Mouse (Mus musculus): Measurements from ENCODE around the gene Lysmd4. TPM values are rescaled to one million over a fixed set of nuclear protein-coding genes. Genes with fewer than 3 reads are reported as not detected.

The Lysmd4 gene
- total and polyA plus RNA-seq, 3 experiments: 5.2 to 7.9 TPM; not detected in 1

- H3K4me1 ChIP-seq (ENCODE audit: control insufficient read depth in 1 of 2, insufficient read depth in 2 of 2, low read length in 2 of 2): peaks cover 0 to 33% of the 10 kb centered on the region in 2 experiments; a peak in 3 of 4 replicates
- TF ChIP-seq MAX (IDR thresholded peaks at IDR 0.05; ENCODE audit: low read length): no peak
These were observed 10.4 kb upstream of the Lysmd4 start for GRCm38 (mm10) chr7:67211971-67212370.

GRCm38 (mm10) chr7:67213589-67213988 lies 8.8 kb upstream of the Lysmd4 start:
- DNase-seq (ENCODE audit: low read depth, low spot score): no peak
- TF ChIP-seq USF1 (IDR thresholded peaks at IDR 0.05; ENCODE audit: low read depth, low read length) (no peak), RCOR1 (IDR thresholded peaks at IDR 0.05; ENCODE audit: low read depth, low read length) (no peak), CTCF (IDR thresholded peaks at IDR 0.05 in 2 of 3, conservative IDR thresholded peaks at IDR 0.05 in 1 of 3; ENCODE audit: control insufficient read depth in 1 of 3, insufficient read depth in 1 of 3, low read depth in 2 of 3, low read length in 3 of 3, poor library complexity in 1 of 3, severe bottlenecking in 1 of 3) (no peak), MXI1 (IDR thresholded peaks at IDR 0.05; ENCODE audit: low read depth, low read length) (no peak), ELF1 (IDR thresholded peaks at IDR 0.05; ENCODE audit: low read depth, low read length) (no peak), POLR2A (IDR thresholded peaks at IDR 0.05; ENCODE audit: control insufficient read depth in 1 of 2, insufficient read depth in 1 of 2, low read depth in 1 of 2, low read length in 2 of 2, poor library complexity in 1 of 2) (no peak), POLR2AphosphoS2 (IDR thresholded peaks at IDR 0.05; ENCODE audit: low read length) (no peak), MEF2A (IDR thresholded peaks at IDR 0.05; ENCODE audit: extremely low read depth, insufficient replicate concordance, low read depth, low read length, poor library complexity, severe bottlenecking) (no peak), KAT2A (conservative IDR thresholded peaks at IDR 0.05; ENCODE audit: low read depth, low read length) (no peak), ZMIZ1 (IDR thresholded peaks at IDR 0.05; ENCODE audit: low read depth, low read length) (no peak), SMC3 (IDR thresholded peaks at IDR 0.05; ENCODE audit: low read depth, low read length) (no peak), RAD21 (IDR thresholded peaks at IDR 0.05; ENCODE audit: low read depth, low read length) (no peak), ZKSCAN1 (IDR thresholded peaks at IDR 0.05; ENCODE audit: low read depth, low read length) (no peak), EP300 (IDR thresholded peaks at IDR 0.05; ENCODE audit: low read depth in 1 of 2, low read length in 2 of 2) (no peak), TAL1 (IDR thresholded peaks at IDR 0.05; ENCODE audit: low read length) (no peak), POLR2AphosphoS5 (IDR thresholded peaks at IDR 0.05; ENCODE audit: borderline replicate concordance, low read depth, low read length) (no peak), MYC (IDR thresholded peaks at IDR 0.05; ENCODE audit: low read depth, low read length) (no peak), GABPA (IDR thresholded peaks at IDR 0.05; ENCODE audit: low read depth, low read length) (no peak), BHLHE40 (IDR thresholded peaks at IDR 0.05; ENCODE audit: borderline replicate concordance, low read depth, low read length) (no peak), GATA1 (IDR thresholded peaks at IDR 0.05; ENCODE audit: low read depth, low read length) (no peak)
- Histone ChIP-seq H3K9ac (ENCODE audit: control insufficient read depth, low read depth, low read length, poor library complexity, severe bottlenecking) (no peak overlapping the region), H3K79me2 (ENCODE audit: control insufficient read depth, insufficient read depth, low read length, poor library complexity) (no peaks in the 10 kb centered on the region), H3K27ac (ENCODE audit: control insufficient read depth, low read depth, low read length) (no peak overlapping the region), H3K9me3 (replicated peaks; ENCODE audit: insufficient read depth, low read length) (no peaks in the 10 kb centered on the region), H3K27me3 (ENCODE audit: control insufficient read depth in 1 of 2, insufficient read depth in 2 of 2, low read length in 2 of 2) (no peaks in the 10 kb centered on the region), H3K4me1 (ENCODE audit: control insufficient read depth in 1 of 2, insufficient read depth in 2 of 2, low read length in 2 of 2) (peaks cover 0 to 33% of the 10 kb centered on the region in 2 experiments; a peak in 3 of 4 replicates), H3K36me3 (ENCODE audit: control insufficient read depth in 1 of 2, insufficient read depth in 2 of 2, low read length in 2 of 2) (peaks cover 0 to 23% of the 10 kb centered on the region in 2 experiments; a peak in 2 of 4 replicates), H3K4me3 (ENCODE audit: control insufficient read depth in 1 of 2, insufficient read depth in 1 of 2, low read depth in 2 of 2, low read length in 2 of 2) (no peak overlapping the region)

More at GRCm38 (mm10) chr7:67211971-67212370, 10.4 kb upstream of the Lysmd4 start:
- no peak for DNase-seq (ENCODE audit: low read depth, low spot score)
- H3K27ac ChIP-seq (ENCODE audit: control insufficient read depth, low read depth, low read length): no peak overlapping the region
- no peaks in the 10 kb centered on the region for H3K9me3 ChIP-seq (replicated peaks; ENCODE audit: insufficient read depth, low read length)
- no peak overlapping the region for H3K9ac ChIP-seq (ENCODE audit: control insufficient read depth, low read depth, low read length, poor library complexity, severe bottlenecking)
- H3K27me3 ChIP-seq (ENCODE audit: control insufficient read depth in 1 of 2, insufficient read depth in 2 of 2, low read length in 2 of 2): no peaks in the 10 kb centered on the region
- H3K79me2 ChIP-seq (ENCODE audit: control insufficient read depth, insufficient read depth, low read length, poor library complexity): no peaks in the 10 kb centered on the region
- H3K4me3 ChIP-seq (ENCODE audit: control insufficient read depth in 1 of 2, insufficient read depth in 1 of 2, low read depth in 2 of 2, low read length in 2 of 2): no peak overlapping the region
- peaks cover 0 to 23% of the 10 kb centered on the region in 2 experiments; a peak in 2 of 4 replicates for H3K36me3 ChIP-seq (ENCODE audit: control insufficient read depth in 1 of 2, insufficient read depth in 2 of 2, low read length in 2 of 2)
